Mouse (Mus musculus) testis, adult 2 months (tissue): ENCODE data around the gene A230050P20Rik. TPM values are rescaled to one million over a fixed set of nuclear protein-coding genes. Genes with fewer than 3 reads are reported as not detected.

Source experiments
- H3K27ac ChIP-seq: fragments of 200-500 bp; 2 replicates; pipeline ENCODE4 v1.5.1; 2012; ENCODE audit warnings: low read depth, low read length; ENCODE audit not compliant: control insufficient read depth, insufficient read depth
- H3K27me3 ChIP-seq: fragments of 200-500 bp; 2 replicates; pipeline ENCODE4 v1.6.1; 2012; ENCODE audit warnings: mild to moderate bottlenecking, low read length, moderate library complexity; ENCODE audit not compliant: control insufficient read depth, insufficient read depth
- H3K36me3 ChIP-seq: fragments of 200-500 bp; 2 replicates; pipeline ENCODE4 v1.6.1; 2012; ENCODE audit warnings: mild to moderate bottlenecking, low read length; ENCODE audit not compliant: control insufficient read depth, insufficient read depth
- H3K4me1 ChIP-seq: fragments of 200-500 bp; 2 replicates; pipeline ENCODE4 v1.6.1; 2012; ENCODE audit warnings: low read length; ENCODE audit not compliant: control insufficient read depth, insufficient read depth
- H3K4me3 ChIP-seq: fragments of 200-500 bp; 2 replicates; pipeline ENCODE4 v1.5.1; 2012; ENCODE audit warnings: low read depth, mild to moderate bottlenecking, low read length, moderate library complexity, mixed read lengths; ENCODE audit not compliant: control insufficient read depth
- CTCF ChIP-seq: fragments of 200-500 bp; IDR thresholded peaks from 2 replicates; pipeline ENCODE4 v1.5.1; 2012; ENCODE audit warnings: low read depth, mild to moderate bottlenecking, inconsistent platforms, low read length, moderate library complexity; ENCODE audit not compliant: control insufficient read depth, insufficient read depth, insufficient replicate concordance
- POLR2A ChIP-seq: fragments of 200-500 bp; IDR thresholded peaks from 2 replicates; pipeline ENCODE4 v1.6.1; 2012; ENCODE audit warnings: low read depth, mild to moderate bottlenecking, inconsistent platforms, low read length, moderate library complexity; ENCODE audit not compliant: control insufficient read depth
- polyA plus RNA-seq: library from polyadenylated mRNA; depleted of rRNA; stranded (reverse); fragments of >200 nt; gene quantifications from 2 replicates; pipeline ENCODE4 v1.2.3, GENCODE M21; 2012

A230050P20Rik gene
- polyA plus RNA-seq, 1 experiment, result 2.6 TPM

DNA sequence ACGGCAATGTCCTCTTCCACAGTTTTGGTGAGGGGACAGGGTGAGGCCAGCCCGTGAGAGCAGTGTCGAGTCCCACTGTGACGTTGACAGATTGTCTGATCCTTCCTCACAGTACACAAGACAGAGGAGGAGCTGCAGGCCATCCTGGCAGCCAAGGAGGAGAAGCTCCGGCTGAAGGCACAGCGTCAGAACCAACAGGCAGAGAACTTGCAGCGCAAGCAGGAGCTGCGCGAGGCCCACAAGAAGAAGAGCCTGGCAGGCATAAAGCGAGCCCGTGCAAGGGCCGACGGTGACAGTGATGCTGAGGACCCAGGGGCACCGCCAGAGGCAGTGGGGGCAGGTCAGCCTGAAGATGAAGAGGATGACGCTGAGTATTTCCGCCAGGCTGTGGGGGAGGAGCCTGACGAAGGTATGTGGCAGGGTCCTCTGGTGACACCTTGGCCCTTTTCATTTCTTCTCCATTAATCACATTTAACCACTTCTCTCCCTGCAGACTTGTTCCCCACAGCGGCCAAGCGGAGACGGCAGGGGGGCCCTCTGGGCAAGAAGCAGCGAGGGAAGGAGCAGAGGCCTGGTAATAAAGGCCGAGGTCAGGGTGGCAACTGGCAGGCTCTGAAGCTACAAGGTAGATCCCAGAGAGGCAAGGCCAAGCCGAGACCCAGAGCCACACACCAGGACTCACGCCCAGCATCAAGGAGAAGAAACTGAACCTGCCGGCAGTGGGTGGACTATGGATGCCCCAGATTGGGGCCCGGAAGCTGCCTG is 23.1 kb downstream of the A230050P20Rik start:
- no peaks in the 10 kb centered on the region for H3K27me3 ChIP-seq
- no peak overlapping the region for H3K27ac ChIP-seq
- H3K4me1 ChIP-seq, result peaks cover 8% of the 10 kb centered on the region
- no peak overlapping the region for H3K4me3 ChIP-seq
- TF ChIP-seq POLR2A (no peak), CTCF (no peak)
- H3K36me3 ChIP-seq, result peaks cover 9% of the 10 kb centered on the region

DNA sequence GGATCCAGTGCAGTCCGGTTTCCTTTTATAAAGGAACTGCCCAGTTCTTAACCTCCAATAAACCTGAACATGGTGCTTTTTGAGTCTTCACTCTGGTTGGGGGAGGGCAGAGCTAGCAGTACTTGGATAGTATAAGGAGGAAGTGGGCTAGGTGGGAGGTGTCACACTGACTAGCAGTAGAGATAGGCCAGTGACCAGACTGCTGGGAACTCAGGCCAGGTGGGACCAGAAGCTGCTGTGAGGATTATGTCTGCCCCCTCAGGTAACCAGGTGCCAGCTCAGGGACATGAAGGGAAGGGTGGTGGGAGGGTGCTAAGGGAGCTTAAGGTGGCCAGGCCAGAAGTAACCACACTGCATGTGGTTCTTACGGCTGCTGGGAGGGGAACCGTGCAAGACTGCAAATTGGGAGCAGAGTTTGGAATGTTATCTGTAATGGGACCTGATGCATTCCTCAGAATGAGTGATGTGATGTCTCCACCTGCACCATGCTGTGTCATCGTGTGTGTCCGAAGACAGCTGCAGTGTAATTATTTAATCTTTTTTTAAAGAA is 23.7 kb downstream of the A230050P20Rik start:
- Histone ChIP-seq H3K36me3 (peaks cover 9% of the 10 kb centered on the region), H3K27ac (no peak overlapping the region), H3K4me3 (no peak overlapping the region), H3K27me3 (no peaks in the 10 kb centered on the region), H3K4me1 (peaks cover 5% of the 10 kb centered on the region)
- TF ChIP-seq POLR2A, result no peak
- no peak for TF ChIP-seq CTCF

DNA sequence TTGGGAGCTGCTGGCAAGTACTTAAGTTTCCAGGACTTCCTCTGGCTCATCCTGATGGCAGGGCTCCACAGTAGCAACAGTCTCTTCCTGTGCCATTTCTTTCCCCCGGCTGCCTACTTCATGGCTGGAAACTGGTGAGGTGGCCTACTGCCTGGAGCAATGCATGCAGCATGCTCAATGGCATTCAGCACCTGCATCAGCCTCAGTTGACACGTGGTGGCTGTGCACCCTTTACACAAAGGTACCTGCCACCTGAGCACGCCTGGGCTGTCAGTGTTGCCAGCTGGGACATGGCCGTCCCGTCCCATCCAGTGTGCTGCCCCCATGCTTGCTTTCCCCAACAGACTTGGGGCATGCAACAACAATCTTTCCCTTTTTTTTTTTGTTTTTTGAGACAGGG is 24.6 kb downstream of the A230050P20Rik start:
- no peak overlapping the region for H3K4me3 ChIP-seq
- H3K36me3 ChIP-seq, result peaks cover 9% of the 10 kb centered on the region
- H3K27ac ChIP-seq, result no peak overlapping the region
- no peaks in the 10 kb centered on the region for H3K27me3 ChIP-seq
- TF ChIP-seq POLR2A (no peak), CTCF (no peak)
- H3K4me1 ChIP-seq, result peaks cover 9% of the 10 kb centered on the region

DNA sequence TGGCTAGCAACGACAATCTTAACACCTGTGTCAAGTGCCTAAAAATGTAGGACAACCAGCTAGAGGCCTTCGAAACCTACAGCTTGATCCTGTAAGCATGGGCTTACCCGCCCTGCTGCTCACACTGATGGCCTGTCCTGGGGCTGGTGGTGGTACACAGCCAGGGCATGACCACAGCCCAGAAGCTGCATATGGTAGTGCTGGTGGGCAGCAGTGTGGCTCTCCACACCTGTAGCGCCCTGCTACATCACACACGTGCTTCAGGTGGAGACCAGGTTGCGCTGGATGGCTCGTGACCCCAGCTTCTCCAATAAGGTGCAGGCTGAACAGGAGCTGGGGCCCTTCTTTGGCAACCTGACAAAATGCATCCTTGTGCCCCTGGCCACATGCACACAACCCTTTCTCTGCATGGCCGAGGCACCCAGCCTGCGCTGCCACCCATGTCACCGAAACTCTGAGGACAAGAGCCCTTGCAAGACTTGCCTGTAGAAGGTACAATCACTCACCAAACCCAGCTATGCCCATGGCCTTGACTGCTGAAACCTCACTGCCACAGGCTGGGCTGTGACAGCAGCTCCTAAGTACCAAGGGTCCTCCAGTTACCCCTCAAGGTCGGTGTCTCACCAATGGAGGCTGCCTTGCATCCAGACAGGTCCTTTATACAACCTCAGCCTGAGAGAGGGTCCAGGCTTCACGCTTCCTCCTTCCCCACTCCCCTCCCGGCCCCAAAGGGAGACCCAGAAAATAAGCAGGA is 25.3 kb downstream of the A230050P20Rik start:
- Histone ChIP-seq H3K4me3 (no peak overlapping the region), H3K27ac (no peak overlapping the region), H3K27me3 (no peaks in the 10 kb centered on the region), H3K36me3 (peaks cover 9% of the 10 kb centered on the region), H3K4me1 (peaks cover 7% of the 10 kb centered on the region)
- TF ChIP-seq CTCF (no peak), POLR2A (no peak)

DNA sequence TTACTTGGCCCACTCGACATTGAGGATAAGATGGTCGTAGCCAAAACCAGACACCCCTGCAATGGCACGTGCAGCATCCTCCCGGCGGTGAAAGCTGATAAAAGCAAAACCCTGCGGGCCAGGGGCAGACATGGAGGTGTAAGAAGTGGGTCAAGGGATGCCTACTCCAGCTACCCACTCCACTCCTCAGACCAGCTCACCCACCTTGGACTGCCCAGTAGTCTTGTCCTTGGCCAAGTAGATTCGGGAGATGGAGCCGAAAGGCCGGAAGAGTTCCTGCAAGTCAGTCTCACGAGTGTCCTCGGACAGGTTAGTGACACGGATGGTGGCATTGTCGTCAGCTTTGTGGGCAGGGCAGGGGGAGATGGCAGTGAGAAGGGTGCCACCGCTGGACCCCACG is 26.2 kb downstream of the A230050P20Rik start:
- Histone ChIP-seq H3K36me3 (peaks cover 9% of the 10 kb centered on the region), H3K27ac (no peak overlapping the region), H3K4me1 (peaks cover 9% of the 10 kb centered on the region), H3K4me3 (no peak overlapping the region), H3K27me3 (no peaks in the 10 kb centered on the region)
- TF ChIP-seq CTCF (no peak), POLR2A (no peak)

DNA sequence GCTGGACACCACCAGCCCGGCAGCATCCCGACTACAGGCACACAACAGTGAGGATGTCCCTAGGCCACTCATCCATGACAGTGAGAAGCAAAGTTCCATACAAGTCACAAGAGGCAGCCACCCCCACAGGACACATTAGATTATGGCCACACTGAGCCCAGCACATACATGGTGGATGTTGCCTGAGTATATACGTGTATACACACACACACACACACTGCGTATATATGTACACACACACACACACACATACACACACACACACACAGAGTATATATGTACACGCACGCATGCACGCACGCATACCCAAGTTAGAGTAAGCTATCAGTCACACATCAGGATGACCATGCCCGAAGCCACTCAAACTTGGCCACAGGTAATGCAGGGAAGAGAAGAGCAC is 26.9 kb downstream of the A230050P20Rik start:
- Histone ChIP-seq H3K27me3 (no peaks in the 10 kb centered on the region), H3K27ac (no peak overlapping the region), H3K36me3 (peaks cover 7% of the 10 kb centered on the region), H3K4me1 (peaks cover 9% of the 10 kb centered on the region), H3K4me3 (no peak overlapping the region)
- TF ChIP-seq POLR2A (no peak), CTCF (no peak)
